Mouse (Mus musculus) erythroblast, embryonic 14.5 days (primary cell): ENCODE results near the gene Tspan31. TPM values are rescaled to one million over a fixed set of nuclear protein-coding genes. Genes with fewer than 3 reads are reported as not detected.

Source experiments
- H3K27me3 ChIP-seq: 2 replicates; pipeline ENCODE4 v1.6.1; 2012; ENCODE audit warnings: inconsistent platforms; ENCODE audit not compliant: control insufficient read depth
- H3K36me3 ChIP-seq: 2 replicates; pipeline ENCODE4 v1.6.1; 2012; ENCODE audit warnings: mild to moderate bottlenecking, inconsistent platforms; ENCODE audit not compliant: control insufficient read depth
- H3K4me1 ChIP-seq: 2 replicates; pipeline ENCODE4 v1.6.1; 2012; ENCODE audit warnings: inconsistent platforms; ENCODE audit not compliant: control insufficient read depth
- H3K4me3 ChIP-seq: replicated peaks from 2 replicates; pipeline ENCODE3; 2012; ENCODE audit warnings: moderate library complexity, mild to moderate bottlenecking, inconsistent platforms
- H3K9me3 ChIP-seq: 2 replicates; pipeline ENCODE4 v1.6.1; 2012; ENCODE audit warnings: low read length, inconsistent platforms, mixed read lengths; ENCODE audit not compliant: control insufficient read depth
- GATA1 ChIP-seq: IDR thresholded peaks from 2 replicates; pipeline ENCODE4 v1.6.1; 2012; ENCODE audit warnings: low read length, inconsistent platforms, mixed read lengths
- TAL1 ChIP-seq: IDR thresholded peaks from 3 replicates; pipeline ENCODE4 v1.6.1; 2012; ENCODE audit warnings: low read length, inconsistent platforms, mixed read lengths
- polyA plus RNA-seq: library from polyadenylated mRNA; stranded (reverse); fragments of >175 nt; gene quantifications from 2 replicates; pipeline ENCODE4 v1.2.3, GENCODE M21; 2012

The Tspan31 gene
- polyA plus RNA-seq, 1 experiment, result 1.6 TPM

- TF ChIP-seq TAL1 (no peak), GATA1 (no peak)
- peak overlapping the region; percentile 80 for H3K4me3 ChIP-seq
- H3K27me3 ChIP-seq, result peaks cover 55% of the 10 kb centered on the region
- peaks cover 16% of the 10 kb centered on the region for H3K36me3 ChIP-seq
- peaks cover 4% of the 10 kb centered on the region for H3K9me3 ChIP-seq
- peaks cover 27% of the 10 kb centered on the region for H3K4me1 ChIP-seq
Observed at GRCm38 (mm10) chr10:127040569-127041214, 29.4 kb downstream of the Tspan31 start.

GRCm38 (mm10) chr10:127037641-127038040 lies 32.4 kb downstream of the Tspan31 start:
- Histone ChIP-seq H3K4me1 (peaks cover 20% of the 10 kb centered on the region), H3K27me3 (peaks cover 56% of the 10 kb centered on the region), H3K9me3 (peaks cover 4% of the 10 kb centered on the region), H3K4me3 (no peak overlapping the region), H3K36me3 (no peaks in the 10 kb centered on the region)
- TF ChIP-seq GATA1 (no peak), TAL1 (no peak)

- TF ChIP-seq GATA1, result no peak
- TF ChIP-seq TAL1, result no peak
- Histone ChIP-seq H3K36me3 (no peaks in the 10 kb centered on the region), H3K4me1 (peaks cover 6% of the 10 kb centered on the region), H3K27me3 (peaks cover 48% of the 10 kb centered on the region), H3K4me3 (no peak overlapping the region), H3K9me3 (peaks cover 4% of the 10 kb centered on the region)
Observed at GRCm38 (mm10) chr10:127036273-127036672, 33.8 kb downstream of the Tspan31 start.

GRCm38 (mm10) chr10:127033301-127033741 lies 36.7 kb downstream of the Tspan31 start:
- Histone ChIP-seq H3K36me3 (peaks cover 10% of the 10 kb centered on the region), H3K9me3 (no peaks in the 10 kb centered on the region), H3K4me3 (no peak overlapping the region), H3K27me3 (peaks cover 19% of the 10 kb centered on the region), H3K4me1 (peaks cover 15% of the 10 kb centered on the region)
- TF ChIP-seq TAL1 (no peak), GATA1 (no peak)

GRCm38 (mm10) chr10:127030336-127031296 lies 39.4 kb downstream of the Tspan31 start, which contains the start of gene Tsfm:
Gene Tsfm (minus strand): TSS chr10:127030840.
- Histone ChIP-seq H3K4me3 (peak within 1 kb of the TSS; percentile 84), H3K36me3 (peaks cover 34% of the 10 kb centered on the region), H3K4me1 (peaks cover 15% of the 10 kb centered on the region), H3K27me3 (peaks cover 2% of the 10 kb centered on the region), H3K9me3 (no peaks in the 10 kb centered on the region)
- TF ChIP-seq GATA1, result no peak

GRCm38 (mm10) chr10:127018422-127018821 lies 51.6 kb downstream of the Tspan31 start:
- no peaks in the 10 kb centered on the region for H3K4me1 ChIP-seq
- no peaks in the 10 kb centered on the region for H3K9me3 ChIP-seq
- H3K36me3 ChIP-seq, result peaks cover 13% of the 10 kb centered on the region
- H3K27me3 ChIP-seq, result peaks cover 2% of the 10 kb centered on the region; the same call in 1 of the 2 replicates
- no peak overlapping the region for H3K4me3 ChIP-seq
- TF ChIP-seq GATA1 (no peak), TAL1 (no peak)

Other genes starting within 250 kb of the Tspan31 start
- gene Atp23, start 168.9 kb downstream of the Tspan31 start, polyA plus RNA-seq, result 0.07 and 0.09 TPM in 2 replicates
- gene Ctdsp2, start 91.5 kb downstream of the Tspan31 start, polyA plus RNA-seq, result 2.2 and 3.4 TPM in 2 replicates
- gene Avil, start 69.6 kb downstream of the Tspan31 start, polyA plus RNA-seq, result 0.01 TPM in 1 of 2 replicates, not detected in the other
- 2.0 and 2.3 TPM in 2 replicates for gene Tsfm, start 39.4 kb downstream of the Tspan31 start, polyA plus RNA-seq
- gene Mettl1, start 28.9 kb downstream of the Tspan31 start, polyA plus RNA-seq, result 0.59 and 0.74 TPM in 2 replicates
- not detected in 2 replicates for gene Eef1akmt3, start 28.8 kb downstream of the Tspan31 start, polyA plus RNA-seq
- not detected in 2 replicates for gene Cyp27b1, start 22.0 kb downstream of the Tspan31 start, polyA plus RNA-seq
- not detected in 2 replicates for gene March9, start 10.1 kb downstream of the Tspan31 start, polyA plus RNA-seq
- gene Cdk4, start 6.7 kb downstream of the Tspan31 start, polyA plus RNA-seq, result 81.1 and 96.8 TPM in 2 replicates
- gene Agap2, start 5.0 kb upstream of the Tspan31 start, polyA plus RNA-seq, result 0.07 and 0.10 TPM in 2 replicates
- 13.2 and 14.7 TPM in 2 replicates for gene Os9, start 50.9 kb upstream of the Tspan31 start, polyA plus RNA-seq
- gene B4galnt1, start 95.0 kb upstream of the Tspan31 start, polyA plus RNA-seq, result 0.56 and 1.0 TPM in 2 replicates
- not detected in 2 replicates for gene Slc26a10, start 110.4 kb upstream of the Tspan31 start, polyA plus RNA-seq
- gene Arhgef25, start 119.8 kb upstream of the Tspan31 start, polyA plus RNA-seq, result 0.47 and 0.52 TPM in 2 replicates
- gene Dtx3, start 125.5 kb upstream of the Tspan31 start, polyA plus RNA-seq, result 11.1 and 11.5 TPM in 2 replicates
- 9.5 and 10.2 TPM in 2 replicates for gene Pip4k2c, start 141.3 kb upstream of the Tspan31 start, polyA plus RNA-seq
- 0.01 and 0.03 TPM in 2 replicates for gene Kif5a, start 193.1 kb upstream of the Tspan31 start, polyA plus RNA-seq
- 15.3 and 16.5 TPM in 2 replicates for gene Dctn2, start 196.1 kb upstream of the Tspan31 start, polyA plus RNA-seq
- gene Mbd6, start 218.8 kb upstream of the Tspan31 start, polyA plus RNA-seq, result 33.5 and 35.5 TPM in 2 replicates
- 12.0 and 17.1 TPM in 2 replicates for gene Mars, start 241.5 kb upstream of the Tspan31 start, polyA plus RNA-seq